Mouse (Mus musculus): ENCODE measurements around the gene Aox2. TPM values are rescaled to one million over a fixed set of nuclear protein-coding genes. Genes with fewer than 3 reads are reported as not detected.
"Not testable (repeated sequence)": the region's sequence is repeated elsewhere in the genome, so short reads cannot be mapped to it uniquely, and the experiment has no call there.

Aox2 gene
- total and polyA plus RNA-seq, 3 experiments, result 0.04 to 0.08 TPM; not detected in 1

GRCm38 (mm10) chr1:58366737-58367471 is 88.8 kb downstream of the Aox2 start:
- Histone ChIP-seq H3K9me3 (replicated peaks; ENCODE audit: insufficient read depth, low read length) (no peaks in the 10 kb centered on the region), H3K9ac (ENCODE audit: control insufficient read depth, low read depth, low read length, poor library complexity, severe bottlenecking) (no peak overlapping the region), H3K27ac (ENCODE audit: control insufficient read depth, low read depth, low read length) (no peak overlapping the region), H3K36me3 (ENCODE audit: control insufficient read depth in 1 of 2, insufficient read depth in 2 of 2, low read length in 2 of 2) (no peaks in the 10 kb centered on the region; a peak in 1 of 4 replicates), H3K27me3 (ENCODE audit: control insufficient read depth in 1 of 2, insufficient read depth in 2 of 2, low read length in 2 of 2) (no peaks in the 10 kb centered on the region), H3K79me2 (ENCODE audit: control insufficient read depth, insufficient read depth, low read length, poor library complexity) (no peaks in the 10 kb centered on the region), H3K4me3 (ENCODE audit: control insufficient read depth in 1 of 2, insufficient read depth in 1 of 2, low read depth in 2 of 2, low read length in 2 of 2) (no peak overlapping the region), H3K4me1 (ENCODE audit: control insufficient read depth in 1 of 2, insufficient read depth in 2 of 2, low read length in 2 of 2) (peaks cover 0 to 4% of the 10 kb centered on the region in 2 experiments; a peak in 2 of 4 replicates)
- DNase-seq (ENCODE audit: low read depth, low spot score), result no peak
- TF ChIP-seq POLR2AphosphoS5 (IDR thresholded peaks at IDR 0.05; ENCODE audit: borderline replicate concordance, low read depth, low read length), result no peak
- TF ChIP-seq MAZ (IDR thresholded peaks at IDR 0.05; ENCODE audit: low read depth, low read length), result no peak
- TF ChIP-seq POLR2A (IDR thresholded peaks at IDR 0.05; ENCODE audit: control insufficient read depth in 1 of 2, insufficient read depth in 1 of 2, low read depth in 1 of 2, low read length in 2 of 2, poor library complexity in 1 of 2), result no peak
- TF ChIP-seq TCF12 (IDR thresholded peaks at IDR 0.05; ENCODE audit: low read depth, low read length), result no peak
- no peak for TF ChIP-seq GATA1 (IDR thresholded peaks at IDR 0.05; ENCODE audit: low read depth, low read length)

- Histone ChIP-seq H3K27me3 (ENCODE audit: control insufficient read depth in 1 of 2, insufficient read depth in 2 of 2, low read length in 2 of 2) (no peaks in the 10 kb centered on the region), H3K9ac (ENCODE audit: control insufficient read depth, low read depth, low read length, poor library complexity, severe bottlenecking) (no peak overlapping the region), H3K36me3 (ENCODE audit: control insufficient read depth in 1 of 2, insufficient read depth in 2 of 2, low read length in 2 of 2) (peaks cover 0 to 2% of the 10 kb centered on the region in 2 experiments; a peak in 1 of 4 replicates), H3K79me2 (ENCODE audit: control insufficient read depth, insufficient read depth, low read length, poor library complexity) (no peaks in the 10 kb centered on the region), H3K27ac (ENCODE audit: control insufficient read depth, low read depth, low read length) (no peak overlapping the region), H3K9me3 (replicated peaks; ENCODE audit: insufficient read depth, low read length) (no peaks in the 10 kb centered on the region), H3K4me1 (ENCODE audit: control insufficient read depth in 1 of 2, insufficient read depth in 2 of 2, low read length in 2 of 2) (peaks cover 0 to 9% of the 10 kb centered on the region in 2 experiments; a peak in 2 of 4 replicates), H3K4me3 (ENCODE audit: control insufficient read depth in 1 of 2, insufficient read depth in 1 of 2, low read depth in 2 of 2, low read length in 2 of 2) (no peak overlapping the region)
- TF ChIP-seq MAFK (IDR thresholded peaks at IDR 0.05; ENCODE audit: borderline replicate concordance, low read depth, low read length) (no peak), ELF1 (IDR thresholded peaks at IDR 0.05; ENCODE audit: low read depth, low read length) (no peak), KAT2A (conservative IDR thresholded peaks at IDR 0.05; ENCODE audit: low read depth, low read length) (no peak), RCOR1 (IDR thresholded peaks at IDR 0.05; ENCODE audit: low read depth, low read length) (no peak), MAX (IDR thresholded peaks at IDR 0.05; ENCODE audit: low read length) (no peak), POLR2AphosphoS5 (IDR thresholded peaks at IDR 0.05; ENCODE audit: borderline replicate concordance, low read depth, low read length) (no peak), SIN3A (IDR thresholded peaks at IDR 0.05; ENCODE audit: low read length) (no peak), JUND (IDR thresholded peaks at IDR 0.05; ENCODE audit: low read depth, low read length) (no peak), GATA1 (IDR thresholded peaks at IDR 0.05; ENCODE audit: low read depth, low read length) (no peak), BHLHE40 (IDR thresholded peaks at IDR 0.05; ENCODE audit: borderline replicate concordance, low read depth, low read length) (no peak), POLR2AphosphoS2 (IDR thresholded peaks at IDR 0.05; ENCODE audit: low read length) (no peak), MYB (IDR thresholded peaks at IDR 0.05; ENCODE audit: low read depth, low read length) (no peak), GABPA (IDR thresholded peaks at IDR 0.05; ENCODE audit: low read depth, low read length) (no peak), MAZ (IDR thresholded peaks at IDR 0.05; ENCODE audit: low read depth, low read length) (no peak), TBP (IDR thresholded peaks at IDR 0.05; ENCODE audit: low read depth, low read length) (no peak), CHD1 (IDR thresholded peaks at IDR 0.05; ENCODE audit: low read depth, low read length) (no peak), ZKSCAN1 (IDR thresholded peaks at IDR 0.05; ENCODE audit: low read depth, low read length) (no peak), MYC (IDR thresholded peaks at IDR 0.05; ENCODE audit: low read depth, low read length) (no peak)
- no peak for DNase-seq (ENCODE audit: low read depth, low spot score)
Observed at GRCm38 (mm10) chr1:58369716-58370115, 91.6 kb downstream of the Aox2 start.

GRCm38 (mm10) chr1:58374266-58374665 is 96.1 kb downstream of the Aox2 start:
- not testable (repeated sequence) for H3K4me1 ChIP-seq (ENCODE audit: control insufficient read depth in 1 of 2, insufficient read depth in 2 of 2, low read length in 2 of 2); H3K27ac ChIP-seq (ENCODE audit: control insufficient read depth, low read depth, low read length); H3K79me2 ChIP-seq (ENCODE audit: control insufficient read depth, insufficient read depth, low read length, poor library complexity); H3K36me3 ChIP-seq (ENCODE audit: control insufficient read depth in 1 of 2, insufficient read depth in 2 of 2, low read length in 2 of 2); H3K9me3 ChIP-seq (replicated peaks; ENCODE audit: insufficient read depth, low read length); DNase-seq (ENCODE audit: low read depth, low spot score); H3K27me3 ChIP-seq (ENCODE audit: control insufficient read depth in 1 of 2, insufficient read depth in 2 of 2, low read length in 2 of 2); H3K4me3 ChIP-seq (ENCODE audit: control insufficient read depth in 1 of 2, insufficient read depth in 1 of 2, low read depth in 2 of 2, low read length in 2 of 2); H3K9ac ChIP-seq (ENCODE audit: control insufficient read depth, low read depth, low read length, poor library complexity, severe bottlenecking)

All from MEL (cell line).